Mouse (Mus musculus): ENCODE results near the gene Stip1.
"Not testable (repeated sequence)": the region's sequence is repeated elsewhere in the genome, so short reads cannot be mapped to it uniquely, and the experiment has no call there.

Gene Stip1

DNA sequence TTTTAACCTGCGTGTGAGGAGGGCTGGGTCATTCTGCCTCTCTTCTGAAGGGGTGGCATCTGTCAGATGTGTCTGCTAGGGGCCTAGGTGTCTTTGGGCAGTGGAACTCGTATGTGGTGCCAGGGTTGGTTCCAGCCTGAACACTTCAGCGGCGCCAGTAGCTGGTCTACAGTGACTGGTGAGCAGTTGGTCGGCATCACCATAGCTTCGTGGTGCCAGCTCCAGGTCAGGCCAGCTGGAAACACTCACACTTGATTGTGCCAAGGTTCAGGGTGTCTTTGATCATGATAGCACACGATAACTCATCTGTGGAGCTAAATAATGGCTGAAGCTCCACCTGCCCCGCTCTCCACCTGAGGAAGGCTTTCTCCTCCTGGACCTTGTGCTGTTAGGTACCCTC, 23.1 kb upstream of the Stip1 start:
- no peak for DNase-seq

DNA sequence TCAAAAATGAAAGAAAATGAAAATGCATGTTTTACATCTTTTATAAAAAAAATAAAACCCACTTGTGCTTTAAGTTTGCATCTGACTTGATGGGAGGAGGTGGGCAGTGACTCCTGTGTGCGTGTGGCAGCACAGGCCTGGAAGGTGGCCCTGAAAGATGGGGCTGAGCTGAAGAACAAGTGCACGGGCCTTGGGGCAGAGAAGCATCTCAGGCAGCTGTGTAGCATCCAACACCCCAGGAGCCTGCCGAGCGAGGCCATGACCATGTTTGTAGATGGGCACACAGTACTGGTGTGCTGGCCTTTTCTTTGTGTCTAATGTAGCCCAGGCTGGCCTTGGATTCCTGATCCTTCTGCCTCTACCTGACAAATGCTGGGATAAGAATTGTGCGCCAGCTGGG, 22.3 kb upstream of the Stip1 start:
- DNase-seq: no peak

DNA sequence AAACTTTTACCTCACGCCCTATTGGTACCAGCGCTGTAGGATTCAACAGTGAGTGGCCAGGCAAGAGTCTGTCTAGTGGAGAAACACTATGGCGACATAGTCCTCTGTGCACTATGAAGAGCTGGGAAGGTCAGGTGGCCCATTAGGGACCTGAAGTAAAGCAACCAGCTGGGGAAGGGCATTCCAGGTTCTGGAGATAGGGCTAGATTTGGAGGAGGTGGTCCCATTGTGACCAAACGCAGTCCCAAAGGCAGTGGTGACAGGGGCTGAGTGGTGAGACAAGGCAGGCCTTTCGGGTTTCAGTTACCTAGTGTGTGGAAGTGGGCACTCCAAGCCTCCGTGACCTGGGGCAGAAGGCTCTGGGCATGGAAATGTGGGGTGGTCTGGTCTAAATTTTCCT, 18.8 kb upstream of the Stip1 start:
- DNase-seq: no peak

DNA sequence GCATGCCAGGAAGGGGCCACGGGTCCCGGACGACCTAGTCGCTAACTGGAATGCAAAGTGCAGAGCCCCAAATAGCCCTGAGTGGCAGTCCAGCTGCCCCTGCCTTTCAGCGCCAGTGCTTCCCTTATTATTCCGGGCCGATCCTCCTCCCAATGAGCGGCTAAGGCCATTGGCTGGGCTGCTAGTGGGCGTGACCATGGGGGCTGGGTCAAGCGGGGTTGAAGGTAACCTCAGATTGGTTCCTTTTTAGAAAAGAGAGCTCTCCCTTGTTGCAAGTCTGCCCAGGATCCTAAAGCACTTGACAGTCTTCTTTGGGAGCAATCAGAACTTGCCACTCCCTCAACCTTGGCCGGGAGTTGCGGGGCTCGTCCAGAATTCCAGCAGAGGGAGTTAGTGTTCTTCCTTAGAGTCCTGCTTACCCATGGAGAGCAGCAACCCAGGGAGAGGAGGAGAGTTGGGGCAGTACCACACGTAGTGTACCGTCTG, 18.0 kb upstream of the Stip1 start:
- peak; percentile 85 for DNase-seq

DNA sequence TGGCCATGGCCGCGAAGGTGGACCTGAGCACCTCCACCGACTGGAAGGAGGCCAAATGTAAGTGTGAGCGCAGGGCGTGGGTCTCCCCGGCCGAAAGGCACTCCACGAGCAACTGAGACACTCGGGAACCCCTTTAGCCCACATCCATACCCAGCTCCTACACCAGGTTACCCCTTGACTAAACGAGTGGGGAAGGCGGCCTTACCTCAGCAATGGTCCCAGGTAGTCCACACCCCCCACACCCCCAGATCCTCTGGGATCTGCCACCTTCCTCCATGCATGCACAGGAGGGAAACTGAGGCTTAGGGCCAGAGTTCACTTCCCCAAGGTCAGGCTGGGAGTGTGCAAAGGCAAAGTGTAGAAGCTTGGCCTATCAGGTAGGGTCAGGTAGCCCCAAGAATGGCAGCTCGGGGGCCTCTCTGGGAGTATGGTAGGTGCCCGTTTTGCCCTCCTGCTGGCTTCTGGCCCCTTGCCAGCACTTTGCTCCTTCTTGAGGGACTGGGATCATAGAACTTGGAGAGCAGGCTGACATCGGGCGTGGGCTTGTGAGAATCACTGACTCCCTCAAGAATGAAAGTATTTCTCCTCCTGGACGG, 17.5 kb upstream of the Stip1 start:
- peak; percentile 75 for DNase-seq

DNA sequence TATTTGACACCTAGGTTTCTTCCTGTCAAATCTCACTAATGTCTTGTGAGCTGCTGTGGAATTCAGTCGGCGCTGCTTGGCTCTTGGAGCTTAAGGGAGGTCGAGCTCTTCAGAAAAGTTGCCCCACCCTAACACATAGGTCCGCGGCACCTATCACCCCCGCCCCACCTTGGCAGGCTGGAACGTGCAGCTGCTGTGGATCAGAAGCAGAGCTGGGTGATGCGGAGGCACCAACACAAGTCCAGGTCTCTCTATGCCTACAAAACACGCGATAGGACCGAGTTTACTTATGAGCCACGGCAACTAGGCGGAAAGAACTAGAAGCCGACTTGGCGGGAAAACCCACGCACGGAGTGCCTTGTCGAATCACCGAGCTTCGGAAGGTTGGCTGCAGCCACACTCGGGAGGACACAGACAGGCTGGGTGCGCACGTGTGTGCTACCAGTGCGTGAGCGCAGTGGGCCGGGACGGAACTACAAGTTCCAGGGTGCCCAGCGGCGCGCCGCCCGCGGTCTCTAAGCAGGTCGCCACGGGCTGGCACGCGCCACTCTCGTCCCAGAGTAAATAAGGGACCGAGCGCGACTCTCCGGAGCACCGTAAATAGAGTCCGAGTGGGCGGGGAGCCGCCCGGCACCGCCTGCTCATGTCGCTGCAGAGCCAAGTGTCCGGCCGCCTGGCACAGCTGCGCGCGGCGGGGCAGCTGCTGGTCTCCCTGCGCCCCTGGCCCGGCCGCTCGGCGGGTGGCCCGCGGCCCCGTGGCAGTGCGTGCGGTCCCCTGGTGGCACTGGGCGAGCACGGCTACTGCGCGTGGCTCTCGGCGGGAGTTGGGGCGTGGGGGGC, 16.7 kb upstream of the Stip1 start, which contains the start of gene Macrod1:
Macrod1 (plus strand) TSS at position 563 of the 840 bp plus-strand sequence.
- DNase-seq: peak; percentile 82

DNA sequence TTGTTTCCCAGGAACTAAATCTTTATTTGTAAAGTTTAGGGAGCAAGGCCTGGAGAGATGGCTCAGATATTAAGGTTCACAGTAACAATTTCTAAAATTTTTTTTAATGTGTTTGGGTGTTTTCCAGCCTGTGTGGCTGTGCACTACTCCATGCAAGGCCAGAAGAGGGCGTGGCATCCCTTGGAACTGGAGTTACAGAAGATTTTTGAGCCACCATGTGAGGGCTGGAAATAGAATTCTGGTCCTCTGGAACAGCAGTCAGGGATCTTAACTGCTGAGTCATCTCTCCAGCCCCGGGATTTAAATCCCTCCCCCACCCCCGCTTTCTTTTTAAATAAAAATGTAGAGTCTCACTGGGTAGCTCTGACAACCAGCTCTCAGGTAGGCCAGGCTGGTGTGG, 15.4 kb upstream of the Stip1 start:
- no peak for DNase-seq

DNA sequence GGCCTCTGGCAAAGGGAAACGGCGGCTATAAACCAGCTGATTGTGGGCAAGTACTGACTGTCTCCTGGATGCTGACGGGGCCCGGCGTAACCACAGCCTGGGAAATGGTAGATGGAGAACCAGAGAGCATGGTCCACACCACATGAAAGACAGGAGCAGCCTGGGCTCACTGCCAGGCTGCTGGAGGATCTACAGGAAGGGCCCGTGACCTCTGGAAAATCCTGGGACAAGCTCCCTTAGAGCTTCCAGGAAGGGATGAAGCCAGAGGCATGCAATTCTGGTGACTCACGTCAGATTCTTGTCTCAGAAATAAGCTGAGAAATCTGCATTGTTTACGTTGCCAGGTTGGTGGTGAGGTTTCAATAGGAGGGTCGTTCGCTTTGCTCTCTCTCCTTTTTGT, 15.0 kb upstream of the Stip1 start:
- DNase-seq: no peak

DNA sequence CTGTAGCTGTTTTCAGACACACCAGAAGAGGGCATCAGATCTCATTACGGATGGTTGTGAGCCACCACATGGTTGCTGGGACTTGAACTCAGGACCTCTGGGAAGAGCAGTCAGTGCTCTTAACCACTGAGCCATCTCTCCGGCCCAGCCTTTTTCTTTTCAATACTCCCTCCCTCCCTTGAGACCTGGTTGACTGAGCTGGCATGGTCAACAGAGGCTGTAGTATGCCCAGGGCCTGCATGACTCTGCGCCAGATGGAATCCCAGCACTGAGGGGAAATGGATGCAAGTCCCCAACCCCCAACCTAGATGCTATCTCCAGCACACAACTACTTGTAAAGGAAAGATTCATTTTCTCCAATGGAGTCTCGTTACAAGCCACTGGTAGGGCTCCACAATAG, 13.6 kb upstream of the Stip1 start:
- DNase-seq: not testable (repeated sequence)

DNA sequence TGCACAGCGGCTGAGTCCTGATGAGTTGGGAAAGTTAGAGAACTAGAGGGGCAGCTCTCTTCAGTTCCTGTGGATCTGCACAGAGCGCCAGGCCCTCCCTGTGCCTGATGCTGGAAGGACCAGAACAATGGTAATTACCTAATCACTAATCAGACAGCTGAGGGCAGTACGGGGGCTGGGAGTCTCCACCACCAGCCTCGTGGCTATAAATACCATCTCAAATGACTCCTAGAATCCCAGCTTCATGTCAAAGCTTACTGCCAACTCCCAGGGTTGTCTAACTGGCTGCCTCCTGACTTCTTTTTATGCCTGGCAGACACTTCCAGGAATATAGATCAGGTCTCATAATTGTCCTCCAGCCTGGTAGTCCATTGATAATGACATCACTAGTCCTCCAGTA, 4.9 kb upstream of the Stip1 start:
- no peak for DNase-seq

DNA sequence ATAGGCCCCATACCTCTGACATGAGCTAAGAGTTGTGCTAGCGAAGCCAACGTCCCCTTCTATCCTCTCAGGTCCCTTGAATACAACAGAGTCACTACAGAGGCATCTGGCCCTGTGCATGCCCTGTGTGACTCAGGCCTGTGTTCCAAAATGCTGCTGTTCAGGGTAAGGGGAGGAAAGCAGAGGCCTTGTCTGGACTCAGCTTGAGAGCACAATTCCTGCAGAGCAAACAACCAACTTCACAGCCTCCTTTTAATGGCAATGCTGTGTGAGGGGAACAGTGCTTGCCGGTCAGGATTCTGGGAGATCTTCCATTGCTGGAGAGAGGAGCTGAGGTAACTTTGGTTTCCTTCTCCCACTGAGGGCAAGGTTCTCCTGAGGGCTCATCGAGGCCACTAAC, 4.5 kb upstream of the Stip1 start:
- no peak for DNase-seq

DNA sequence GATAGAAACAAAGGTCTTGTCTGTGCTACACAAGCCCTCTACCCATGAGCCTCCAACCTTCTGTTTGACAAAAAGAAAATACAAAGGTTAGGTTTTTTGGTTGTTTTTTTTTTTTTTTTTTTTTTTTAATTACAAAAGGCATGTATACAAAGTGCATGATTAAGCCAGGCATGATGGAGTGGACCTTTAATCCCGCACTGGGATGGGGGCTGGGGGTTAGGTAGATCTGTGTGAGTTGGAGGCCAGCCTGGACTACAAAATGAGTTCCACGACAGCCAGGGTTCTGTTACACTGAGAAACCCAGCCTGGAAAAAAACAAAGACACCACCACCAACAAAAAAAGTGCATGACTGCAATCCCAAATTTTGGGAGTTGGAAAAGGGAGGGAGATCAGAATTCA, 1.4 kb upstream of the Stip1 start:
- DNase-seq: no peak

DNA sequence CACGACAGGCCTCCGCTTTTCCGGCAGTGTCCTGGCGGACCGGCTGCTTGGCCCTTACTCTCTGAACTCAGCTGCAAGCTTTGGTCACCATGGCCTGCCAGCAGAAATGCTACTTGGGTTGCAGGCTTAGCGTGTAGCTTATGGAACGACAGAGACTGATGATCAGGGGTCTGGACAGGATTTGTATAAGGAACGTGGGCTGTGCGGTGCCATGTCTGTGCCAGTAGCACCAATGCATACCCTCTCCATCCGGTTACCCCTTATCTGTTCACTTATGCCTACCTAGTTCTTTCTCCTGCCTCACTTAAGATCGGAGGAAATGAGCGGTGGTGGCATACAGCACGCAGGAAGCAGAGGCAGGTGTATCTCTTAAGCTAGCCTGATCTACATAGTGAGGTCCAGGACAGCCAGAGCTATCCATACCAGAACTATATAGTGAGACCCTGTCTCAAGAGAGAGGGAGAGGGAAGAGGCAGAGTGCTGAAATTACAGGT, 917 bp upstream of the Stip1 start:
- DNase-seq: peak; percentile 63

DNA sequence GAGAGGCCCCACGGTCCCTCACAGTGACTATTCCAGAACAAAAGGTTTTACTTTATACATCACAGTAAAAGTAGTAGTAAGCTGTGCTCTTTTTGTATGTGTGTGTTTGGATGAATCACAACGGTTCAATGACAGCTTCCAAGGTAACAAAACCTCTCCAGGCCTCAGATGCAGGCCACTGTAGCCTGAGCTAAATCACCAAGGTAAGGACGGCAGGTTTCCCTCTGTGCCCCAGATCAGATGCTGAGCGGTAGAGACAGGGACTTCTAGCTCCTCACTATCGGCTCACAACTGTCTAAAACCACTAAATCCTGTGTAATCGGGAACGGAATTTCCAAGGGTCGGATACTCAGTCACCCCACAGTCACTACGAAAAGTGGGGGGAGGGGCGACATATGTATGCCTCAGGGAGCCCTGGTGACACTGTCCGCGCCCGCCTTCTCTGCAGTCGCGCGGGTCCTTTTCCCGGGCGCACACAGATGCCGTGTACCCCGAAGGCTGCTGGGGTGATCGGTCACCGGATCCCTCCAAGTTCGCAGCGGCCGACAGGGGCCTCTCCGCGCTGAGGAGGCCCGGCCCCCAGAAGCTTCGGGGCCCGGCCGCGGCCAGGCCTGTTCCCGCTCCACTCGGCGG, 563 bp downstream of the Stip1 start:
- DNase-seq: peak; percentile 76

DNA sequence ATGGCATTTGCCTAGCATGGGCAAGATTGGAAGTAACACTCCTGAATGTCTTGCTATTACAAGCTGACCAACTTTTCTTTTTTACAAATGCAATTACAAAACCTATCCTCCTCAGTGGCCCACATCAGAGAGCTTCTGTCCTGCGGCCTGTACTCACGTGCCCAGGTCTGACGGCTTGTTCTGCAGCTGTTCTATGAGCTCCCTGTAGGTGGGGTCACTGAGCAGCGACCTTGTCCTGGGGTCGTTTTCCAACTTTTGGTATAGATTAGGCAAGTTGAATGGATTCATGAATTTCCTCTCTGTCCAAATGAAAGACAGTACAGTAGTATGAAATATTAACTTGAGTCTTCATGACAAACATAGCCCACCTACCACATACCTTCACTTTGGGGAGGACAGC, 5.8 kb downstream of the Stip1 start:
- no peak for DNase-seq

DNA sequence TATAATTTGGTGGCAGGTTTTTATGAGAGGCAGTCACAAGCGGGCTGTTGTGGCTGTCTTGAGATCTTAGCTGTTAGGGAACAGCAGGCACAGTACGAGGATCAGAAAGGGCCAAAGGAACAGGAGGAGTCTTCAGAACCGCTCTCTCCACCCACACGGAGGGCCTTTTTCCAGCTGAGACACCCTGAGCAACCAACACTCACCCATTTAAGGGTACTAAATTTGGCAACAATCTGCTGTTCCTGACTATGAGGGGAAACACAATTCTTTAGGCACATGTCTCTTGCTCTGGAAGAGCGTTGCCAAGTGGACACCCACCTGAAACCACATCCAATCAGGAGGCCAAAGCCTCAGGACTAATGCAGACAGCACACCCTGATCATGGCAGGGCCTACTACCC, 10.2 kb downstream of the Stip1 start:
- DNase-seq: no peak

DNA sequence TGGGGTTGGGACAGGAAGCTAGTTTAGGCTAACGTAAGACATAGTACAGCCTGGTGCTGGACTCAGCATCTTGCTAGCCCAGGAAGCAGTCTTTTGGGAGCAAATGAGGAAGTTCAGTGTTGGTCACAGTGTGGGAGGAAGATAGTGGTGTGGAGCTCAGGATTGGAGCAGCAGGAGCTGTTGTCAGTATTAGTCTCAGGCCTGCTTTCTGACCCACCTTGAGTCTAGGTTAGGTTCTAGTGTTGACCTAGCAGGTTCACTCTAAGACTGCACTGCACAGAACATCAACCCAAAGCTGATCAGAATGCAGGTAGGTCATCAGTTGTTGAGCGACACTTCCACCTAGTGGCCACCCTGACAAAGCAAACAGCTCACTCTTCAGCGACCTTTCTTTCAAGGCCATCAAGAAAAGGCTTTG, 19.5 kb downstream of the Stip1 start:
- no peak for DNase-seq

DNA sequence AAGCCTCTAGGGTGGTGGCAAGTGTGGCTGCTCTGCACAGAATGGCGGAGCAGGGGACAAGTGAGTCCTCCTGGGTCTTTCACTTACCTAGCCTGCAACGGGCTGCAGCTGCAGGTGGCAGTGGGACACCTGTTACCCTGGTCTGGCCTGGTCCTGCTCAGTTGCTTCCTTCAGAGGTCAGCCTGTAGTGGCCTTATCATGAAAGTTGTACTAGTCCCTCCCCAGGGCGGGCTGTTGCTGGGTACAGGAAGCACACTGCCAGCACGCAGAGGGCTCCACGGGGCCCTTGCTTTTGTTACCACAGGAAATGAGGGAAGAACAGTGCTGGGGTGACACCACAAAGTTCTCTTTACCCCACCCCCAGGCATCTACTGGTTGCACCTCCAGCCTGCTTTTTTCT, 20.6 kb downstream of the Stip1 start, which contains the start of gene Fermt3:
Fermt3 (minus strand) TSS at position 279 of the 400 bp plus-strand sequence.
- no peak for DNase-seq

DNA sequence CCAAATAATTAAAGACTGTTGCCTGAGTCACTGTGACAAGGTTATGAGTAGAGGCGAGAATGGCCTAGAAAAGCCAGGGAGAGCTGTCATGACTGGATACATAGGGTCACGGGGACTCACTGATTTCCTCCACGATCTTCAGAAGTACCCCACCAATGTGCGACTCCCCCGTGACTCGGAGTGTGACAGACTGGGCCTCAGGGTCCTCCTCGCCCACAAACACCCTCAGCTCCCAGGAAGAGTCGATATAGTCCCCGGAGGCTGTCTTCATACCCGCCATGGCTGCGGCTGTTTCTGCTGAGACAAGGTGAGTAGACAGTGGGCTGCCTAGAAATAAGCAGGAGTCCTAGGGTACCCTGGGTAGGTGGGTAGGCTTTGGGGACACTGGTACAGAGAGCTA, 21.2 kb downstream of the Stip1 start:
- no peak for DNase-seq

DNA sequence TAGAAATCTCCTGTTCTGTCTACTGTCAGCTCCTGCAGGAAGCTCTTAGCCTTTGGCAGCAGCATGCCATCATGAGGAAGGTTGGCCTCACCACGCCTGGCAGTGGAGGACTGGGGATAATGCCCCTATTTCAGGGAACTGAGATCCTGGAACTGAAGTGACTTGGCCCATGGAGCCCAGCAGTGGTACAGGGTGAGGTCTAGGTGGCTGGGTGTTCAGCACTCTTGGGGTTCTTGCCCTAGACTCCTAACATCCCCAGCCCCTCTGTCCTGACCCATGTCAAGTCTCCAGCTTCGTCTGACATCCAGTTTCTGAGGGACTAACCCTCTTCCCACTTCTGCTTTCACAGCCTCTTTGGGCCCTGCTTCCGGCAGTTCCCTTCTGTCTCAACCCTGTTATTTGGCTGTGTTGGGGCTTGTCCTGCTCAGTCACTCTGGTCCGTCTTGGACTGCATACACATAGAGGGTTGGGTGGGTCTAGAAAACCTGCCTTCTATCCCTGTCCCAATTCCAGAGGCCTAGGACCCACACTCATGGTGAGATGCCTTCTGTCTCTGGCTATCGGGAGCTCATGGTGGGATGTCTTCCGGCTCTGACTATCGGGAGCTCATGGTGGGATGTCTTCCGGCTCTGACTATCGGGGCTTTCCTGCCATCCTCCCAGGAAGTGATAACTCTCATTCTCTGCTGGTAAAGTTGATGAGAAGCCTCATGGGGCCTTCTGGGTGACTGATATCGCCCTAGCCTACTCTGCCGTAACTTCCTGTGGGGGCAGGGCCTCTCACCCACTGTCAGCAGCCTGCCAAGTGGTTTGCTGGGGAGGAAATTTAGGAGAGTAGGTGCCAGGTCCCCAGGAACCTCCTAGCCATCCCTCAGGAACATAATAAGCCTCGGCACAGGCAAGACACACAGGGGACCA, 22.0 kb downstream of the Stip1 start:
- no peak for DNase-seq

DNA sequence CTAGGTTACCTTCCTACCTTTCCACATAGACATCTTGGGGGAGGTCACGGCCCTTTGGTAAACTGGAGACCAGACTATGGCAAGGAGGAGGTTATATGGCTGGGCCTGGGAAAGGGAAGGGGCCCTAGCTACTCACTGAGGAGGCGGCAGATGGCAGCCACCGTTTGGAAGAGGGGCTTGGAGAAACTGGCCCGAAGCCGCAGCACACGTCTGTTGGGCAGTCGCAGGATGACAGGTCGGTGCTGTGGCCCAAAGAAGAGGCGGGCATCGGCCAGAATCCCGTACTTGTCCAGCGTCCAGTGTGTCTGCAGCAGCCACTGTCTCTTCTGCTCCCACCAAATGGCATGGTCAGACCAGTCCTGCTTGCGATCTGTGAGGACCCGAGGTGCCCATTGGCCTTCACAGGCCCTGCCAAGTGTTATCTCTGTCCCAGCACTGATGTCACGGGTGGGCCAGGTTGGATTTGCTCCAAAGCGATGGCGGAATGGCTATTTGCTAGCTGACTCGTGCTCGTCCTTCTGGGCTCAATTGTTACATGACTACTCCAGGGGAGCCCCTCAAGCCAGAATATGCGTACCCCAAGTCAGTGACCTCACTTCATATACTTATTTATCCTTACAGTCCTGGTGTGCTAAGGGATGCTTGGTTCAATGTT, 25.2 kb downstream of the Stip1 start:
- DNase-seq: no peak

DNA sequence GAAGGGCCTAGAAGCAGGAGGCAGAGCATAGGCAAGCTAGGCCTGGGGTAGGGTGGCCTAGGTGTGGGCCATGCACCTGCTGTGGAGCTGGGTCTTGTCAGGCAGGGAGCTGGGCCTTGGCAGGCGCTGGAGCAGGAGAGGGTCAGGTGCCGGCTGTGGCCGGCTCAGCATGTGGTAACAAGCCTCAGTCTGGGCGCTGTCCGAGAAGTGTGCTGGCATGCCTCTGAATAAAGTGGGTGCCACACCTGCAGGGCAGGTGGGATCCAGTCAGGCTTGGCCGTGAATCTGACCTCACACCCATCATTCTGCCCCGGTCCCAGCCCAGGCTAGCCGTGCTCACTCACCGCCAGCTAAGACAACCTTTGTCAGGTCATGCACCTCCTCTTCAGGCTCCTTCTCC, 25.8 kb downstream of the Stip1 start:
- no peak for DNase-seq

Data from cerebellum, adult 9-10 months (tissue).